Mouse (Mus musculus) myocyte (in vitro differentiated cells): Measurements from ENCODE around the gene Ppp4r1.

Experiments used
- CEBPB ChIP-seq: IDR thresholded peaks from 2 replicates; pipeline ENCODE4 v1.6.1; 2011; ENCODE audit warnings: mild to moderate bottlenecking, moderate library complexity; ENCODE audit not compliant: poor library complexity, insufficient read depth, severe bottlenecking
- E2F4 ChIP-seq: IDR thresholded peaks from one replicate; pipeline ENCODE4 v1.6.1; 2011; ENCODE audit warnings: mild to moderate bottlenecking, control low read depth, moderate library complexity; ENCODE audit not compliant: insufficient read depth
- MAX ChIP-seq: IDR thresholded peaks from one replicate; pipeline ENCODE4 v1.6.1; 2011; ENCODE audit warnings: low read depth, mild to moderate bottlenecking, control low read depth
- MYOD1 ChIP-seq, 3 experiments: IDR thresholded peaks; one replicate each; pipeline ENCODE4 v1.6.1; 2011; ENCODE audit warnings: control low read depth in 2 of 3, low read depth in 2 of 3, mild to moderate bottlenecking in 2 of 3, moderate library complexity in 1 of 3; ENCODE audit not compliant: insufficient read length in 2 of 3, control insufficient read depth in 1 of 3
- MYOG ChIP-seq, 3 experiments: IDR thresholded peaks; one replicate each; pipeline ENCODE4 v1.6.1; 2011; ENCODE audit warnings: control low read depth in 2 of 3, low read depth in 2 of 3, mild to moderate bottlenecking in 2 of 3; ENCODE audit not compliant: insufficient read length in 2 of 3, control insufficient read depth in 1 of 3, insufficient read depth in 1 of 3
- POLR2A ChIP-seq: IDR thresholded peaks from one replicate; pipeline ENCODE4 v1.6.1; 2011; ENCODE audit warnings: low read depth, mild to moderate bottlenecking, control low read depth, moderate library complexity; ENCODE audit not compliant: insufficient read length
- POLR2AphosphoS2 ChIP-seq: IDR thresholded peaks from one replicate; pipeline ENCODE4 v1.6.1; 2011; ENCODE audit warnings: low read depth, control low read depth; ENCODE audit not compliant: insufficient read length
- TCF12 ChIP-seq: IDR thresholded peaks from one replicate; pipeline ENCODE4 v1.6.1; 2011; ENCODE audit warnings: mild to moderate bottlenecking, control low read depth; ENCODE audit not compliant: poor library complexity, insufficient read depth, severe bottlenecking
- TCF3 ChIP-seq: IDR thresholded peaks from one replicate; pipeline ENCODE4 v1.6.1; 2011; ENCODE audit warnings: low read depth, control low read depth; ENCODE audit not compliant: insufficient read length
- USF1 ChIP-seq: IDR thresholded peaks from one replicate; pipeline ENCODE4 v1.6.1; 2011; ENCODE audit warnings: low read depth, mild to moderate bottlenecking, control low read depth, moderate library complexity

DNA sequence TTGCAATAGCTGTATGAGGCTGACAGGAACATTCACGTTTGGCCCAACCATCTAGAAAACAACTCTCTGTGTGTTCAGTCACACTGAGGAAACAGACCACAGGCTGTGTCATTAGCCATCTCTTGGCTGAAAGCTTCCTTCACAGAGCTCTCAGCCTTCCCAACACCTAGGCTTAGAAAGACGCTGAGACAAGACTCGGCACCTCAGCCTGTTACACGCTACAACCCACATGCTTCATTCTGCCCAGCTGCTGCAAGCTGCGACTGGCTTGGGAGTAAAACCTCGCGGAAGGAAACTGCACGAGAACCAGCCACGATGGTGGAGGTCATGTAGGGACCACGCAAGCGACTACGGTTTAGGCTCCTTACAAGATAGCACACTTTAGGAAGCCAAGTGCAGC, 81.5 kb downstream of the Ppp4r1 start:
- TF ChIP-seq MYOD1 (IDR thresholded peaks at IDR 0.05; ENCODE audit: control insufficient read depth in 1 of 3, insufficient read length in 2 of 3, low read depth in 2 of 3) (no peak), POLR2AphosphoS2 (no peak), MAX (no peak), USF1 (no peak), MYOG (IDR thresholded peaks at IDR 0.05; ENCODE audit: control insufficient read depth in 1 of 3, insufficient read depth in 1 of 3, insufficient read length in 2 of 3, low read depth in 2 of 3) (no peak), POLR2A (no peak), CEBPB (no peak), E2F4 (no peak), TCF12 (no peak), TCF3 (no peak)
